Mouse (Mus musculus) heart, adult 2 months (tissue): ENCODE data around the gene Daam2.

Experiments
- CTCF ChIP-seq: fragments of 200-600 bp; IDR thresholded peaks from 2 replicates; pipeline ENCODE4 v1.8.1; 2022; ENCODE audit warnings: antibody characterized with exemption, mild to moderate bottlenecking, moderate library complexity
- EP300 ChIP-seq: fragments of 200-500 bp; IDR thresholded peaks from 2 replicates; pipeline ENCODE4 v1.6.1; 2011; ENCODE audit warnings: low read depth, low read length, control low read depth; ENCODE audit not compliant: insufficient read depth
- POLR2A ChIP-seq: fragments of 200-500 bp; IDR thresholded peaks from 2 replicates; pipeline ENCODE4 v1.6.1; 2011; ENCODE audit warnings: mild to moderate bottlenecking, low read depth, low read length, control low read depth; ENCODE audit not compliant: insufficient read depth

DNA sequence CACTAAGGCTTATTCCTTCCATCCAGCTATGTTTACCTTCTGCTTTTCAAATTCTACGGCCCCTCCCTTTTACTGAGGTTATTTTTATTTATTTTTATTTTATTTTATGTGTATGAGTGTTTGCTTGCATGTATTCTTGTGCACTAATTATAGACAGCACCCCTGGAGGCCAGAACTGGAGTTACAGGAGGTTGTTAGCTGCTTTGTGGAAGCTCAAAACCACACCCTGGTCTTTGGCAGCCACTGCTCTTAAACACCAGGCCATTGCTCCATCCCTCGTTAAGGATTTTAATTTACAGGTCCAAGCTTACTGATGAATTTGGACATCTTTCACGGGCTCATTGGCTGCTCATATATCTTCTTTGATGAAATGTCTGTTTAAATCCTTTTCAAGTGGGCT is 150.6 kb downstream of the Daam2 start:
- TF ChIP-seq CTCF (peak; percentile 52), POLR2A (no peak), EP300 (no peak)
